Mouse (Mus musculus) heart, postnatal 10 days (tissue): ENCODE measurements at regions not wholly inside any gene's neighbourhood (a gene's known extent, or its start where the extent isn't known, plus 50 kb on each side); places are given as distances from the start of the nearest gene placed in this dataset.
A peak's percentile ranks its signal among the peaks of the same experiment; 100 is the strongest.
"Not testable (repeated sequence)": the region's sequence is repeated elsewhere in the genome, so short reads cannot be mapped to it uniquely, and the experiment has no call there.

ENCODE experiments used
- DNase-seq, 2 experiments: peaks; one replicate each; pipeline ENCODE4 v3.0.0; 2021
- intact Hi-C: fragments of 180-260 bp; cut with DNase I; formaldehyde crosslinking; loops from one replicate; pipeline ENCODE4 v1.15.1; 2025

- intact Hi-C loops: no loop called here
- no peak for DNase-seq
Measured at GRCm38 (mm10) chr10:31143856-31144488, 169.2 kb upstream of the Hddc2 start.

GRCm38 (mm10) chr10:31144489-31144872 is 168.7 kb upstream of the Hddc2 start:
- intact Hi-C loops: no loop called here
- DNase-seq: no peak

DNA sequence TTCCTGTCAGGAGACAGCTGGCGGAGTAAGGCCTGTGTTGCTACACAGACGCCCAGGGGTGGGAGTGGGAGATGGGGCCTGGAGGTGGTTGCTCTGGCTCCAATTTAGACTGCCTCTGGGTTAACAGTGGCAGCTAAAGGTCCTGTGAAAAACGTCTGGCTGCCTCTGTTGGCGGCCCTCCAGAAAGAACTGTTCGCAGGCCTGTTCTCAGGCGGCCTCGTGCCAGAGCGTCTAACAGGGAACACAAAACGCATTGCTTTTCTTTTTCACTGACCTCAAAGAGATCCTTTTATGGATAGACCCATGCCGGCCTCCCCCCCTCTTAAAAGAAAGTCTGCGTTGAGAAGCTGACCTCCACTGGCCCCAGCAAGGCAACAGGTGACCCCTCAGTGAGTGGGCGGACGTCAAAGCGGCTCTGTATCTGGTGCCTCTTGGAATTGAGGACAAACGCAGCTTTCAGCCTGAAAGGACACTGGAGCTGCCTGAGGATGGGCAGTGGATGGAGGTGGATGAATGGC is 140.0 kb upstream of the Hddc2 start:
- intact Hi-C loops: loop anchor here (5.0 kb wide), 1 partner anchor 336 kb away; no protein-coding TSS in a partner anchor
- DNase-seq: peak; percentile 83 to 84

DNA sequence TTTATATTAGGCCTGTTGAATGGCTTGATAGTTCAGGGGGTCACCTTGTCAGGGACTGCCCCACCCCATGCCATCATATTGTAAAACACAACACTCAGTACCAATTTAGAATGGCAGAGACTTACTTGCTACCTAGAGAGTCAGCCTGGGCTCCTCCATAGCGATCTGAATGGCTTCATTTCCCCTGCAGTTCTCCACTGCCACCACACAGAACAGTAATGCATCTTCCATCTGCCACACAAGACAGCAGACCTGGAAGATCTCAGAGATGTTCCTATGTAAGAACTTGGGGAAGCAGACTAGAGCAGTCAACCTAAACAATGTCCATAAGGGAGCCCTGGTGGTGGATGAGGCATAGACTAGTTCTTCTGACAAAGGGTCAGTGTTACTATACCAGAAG is 123.6 kb upstream of the Hddc2 start:
- no peak for DNase-seq
- intact Hi-C loops: no loop called here

DNA sequence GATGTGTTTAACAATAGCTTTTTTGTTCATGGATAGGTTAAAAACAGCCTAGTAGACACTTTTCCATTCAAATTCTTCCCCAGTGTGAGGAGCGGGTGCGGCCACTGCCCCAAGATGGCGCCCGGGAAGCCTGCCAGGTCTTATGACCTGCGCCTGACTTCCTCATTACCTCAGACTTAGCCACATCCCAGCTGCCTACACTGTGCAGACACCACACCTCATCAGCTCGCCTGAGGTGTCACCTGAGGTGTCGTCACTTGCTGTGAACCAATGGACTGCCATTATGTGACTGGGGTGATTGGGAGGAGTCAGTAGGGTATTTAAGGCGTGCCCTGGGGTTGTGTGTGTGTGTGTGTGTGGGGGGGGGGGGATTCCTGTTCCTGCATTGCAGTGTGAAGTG is 101.0 kb upstream of the Hddc2 start:
- intact Hi-C loops, DNase-seq: not testable (repeated sequence)

- intact Hi-C loops: no loop called here
- no peak for DNase-seq
Measured at GRCm38 (mm10) chr10:31212778-31213454, 100.3 kb upstream of the Hddc2 start.

DNA sequence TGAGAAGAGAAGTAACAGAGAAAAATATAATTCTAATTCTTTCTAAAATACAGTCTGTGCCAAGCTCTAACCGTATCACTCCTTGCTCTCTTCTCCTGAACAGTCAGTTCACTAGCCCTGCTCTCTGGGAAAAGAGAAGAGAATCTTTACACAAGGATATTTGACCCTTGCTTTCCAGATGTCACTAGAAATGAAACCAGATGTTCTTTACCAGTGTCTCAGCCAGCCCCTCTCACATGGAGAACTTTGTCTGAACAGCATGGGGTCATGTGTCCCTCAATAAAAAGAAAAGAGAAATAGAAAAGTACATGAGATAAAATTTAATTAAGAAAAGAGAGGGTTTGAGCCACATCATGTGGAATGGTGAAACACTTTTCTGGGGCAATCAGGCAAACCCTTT is 91.3 kb upstream of the Hddc2 start:
- intact Hi-C loops: no loop called here
- DNase-seq: no peak

DNA sequence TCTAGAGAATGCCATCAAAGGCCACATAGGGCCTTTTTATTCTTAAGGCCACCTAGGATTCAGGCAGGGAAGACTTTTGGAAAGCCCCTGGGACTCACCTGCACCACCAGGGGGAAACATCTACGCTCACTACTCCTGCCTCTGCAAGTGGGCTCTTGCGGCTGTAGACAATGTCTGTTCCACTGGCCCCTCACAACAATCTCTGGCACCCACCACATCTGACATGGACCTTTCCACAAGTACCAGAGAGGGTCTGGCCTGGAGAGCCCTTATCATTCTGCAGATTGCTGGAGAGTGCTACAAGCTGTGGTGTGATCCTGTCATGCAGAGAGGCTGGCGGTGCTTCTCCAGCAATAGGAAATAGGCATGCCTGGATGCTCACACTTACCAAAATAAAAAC is 84.1 kb upstream of the Hddc2 start:
- peak; percentile 36 to 45 for DNase-seq
- intact Hi-C loops: no loop called here

GRCm38 (mm10) chr10:31242442-31242966 is 70.7 kb upstream of the Hddc2 start:
- DNase-seq: peak; percentile 60 to 61
- intact Hi-C loops: no loop called here

DNA sequence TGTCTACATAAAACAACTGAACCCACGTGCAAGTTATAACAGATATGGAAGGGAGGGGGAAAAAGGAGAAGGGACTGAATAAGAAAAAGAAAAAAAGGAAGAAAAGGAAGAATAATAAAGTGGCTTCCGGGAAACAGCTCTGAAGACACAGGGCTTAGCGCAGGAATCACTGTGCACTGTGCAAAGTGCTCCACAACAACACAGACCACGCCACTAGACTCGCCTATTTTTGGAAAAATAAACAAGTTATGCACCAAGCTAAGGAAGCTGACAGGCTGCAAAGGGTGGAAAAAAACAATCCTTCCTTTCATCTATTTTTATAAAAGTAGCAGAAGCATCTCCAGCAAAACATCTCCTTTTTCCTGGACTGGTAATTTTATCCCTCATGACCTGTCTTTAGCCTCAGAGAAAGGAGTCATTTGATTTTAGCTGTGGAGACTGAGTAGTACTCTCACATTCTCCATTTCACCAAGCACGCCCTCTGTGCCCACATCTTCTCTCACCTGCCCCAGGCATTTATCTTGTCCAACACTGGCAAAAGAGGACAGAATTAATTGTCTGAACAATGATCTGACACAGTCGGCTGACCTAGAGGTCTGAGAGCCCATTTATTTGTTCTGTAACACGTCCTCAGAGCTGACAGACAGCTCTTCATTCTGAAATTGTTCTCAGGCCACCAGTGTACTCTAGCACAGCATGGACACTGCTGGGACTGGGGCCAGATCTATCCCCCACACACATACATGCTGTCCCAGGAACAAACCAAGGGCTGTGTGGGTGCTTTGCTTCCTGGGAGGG is 60.4 kb upstream of the Hddc2 start:
- DNase-seq: peak; percentile 13 to 41
- intact Hi-C loops: no loop called here

- DNase-seq: no peak
- intact Hi-C loops: no loop called here
Measured at GRCm38 (mm10) chr10:31256934-31257333, 56.2 kb upstream of the Hddc2 start.

- intact Hi-C loops: no loop called here
Measured at GRCm38 (mm10) chr10:31257611-31258010, 55.6 kb upstream of the Hddc2 start.

GRCm38 (mm10) chr10:31260914-31261313 is 52.3 kb upstream of the Hddc2 start:
- intact Hi-C loops: no loop called here
- DNase-seq: peak; percentile 42 to 46

More at GRCm38 (mm10) chr10:31257611-31258010, 55.6 kb upstream of the Hddc2 start:
- DNase-seq: no peak
